Mouse (Mus musculus): ENCODE measurements around the gene Parp11. TPM values are rescaled to one million over a fixed set of nuclear protein-coding genes. Genes with fewer than 3 reads are reported as not detected.
"Not testable (repeated sequence)": the region's sequence is repeated elsewhere in the genome, so short reads cannot be mapped to it uniquely, and the experiment has no call there.

Parp11 gene
- polyA plus RNA-seq, 1 experiment from 2014 or later, result 69.2 TPM

GRCm38 (mm10) chr6:127473961-127474360 lies 27.3 kb downstream of the Parp11 start:
- Histone ChIP-seq H3K4me2 (no peak overlapping the region), H3K27me3 (no peaks in the 10 kb centered on the region), H3K36me3 (replicated peaks) (peaks cover 58% of the 10 kb centered on the region), H3K9me3 (no peaks in the 10 kb centered on the region), H3K27ac (no peak overlapping the region), H3K9ac (no peak overlapping the region), H3K4me1 (peaks cover 9% of the 10 kb centered on the region; the same call in 1 of the 2 replicates), H3K4me3 (replicated peaks) (no peak overlapping the region)
- no peak for ATAC-seq (ENCODE audit: low FRiP score)
- WGBS, result 85% methylated on average over 8 of the region's 8 CpGs

GRCm38 (mm10) chr6:127475231-127475630 lies 28.6 kb downstream of the Parp11 start:
- no peak overlapping the region for H3K4me3 ChIP-seq (replicated peaks)
- H3K9ac ChIP-seq, result no peak overlapping the region
- no peak overlapping the region for H3K4me2 ChIP-seq
- H3K27ac ChIP-seq, result no peak overlapping the region
- 25% methylated on average over 3 of the region's 3 CpGs for WGBS
- H3K4me1 ChIP-seq, result peaks cover 9% of the 10 kb centered on the region; the same call in 1 of the 2 replicates
- no peaks in the 10 kb centered on the region for H3K9me3 ChIP-seq
- peaks cover 56% of the 10 kb centered on the region for H3K36me3 ChIP-seq (replicated peaks)
- H3K27me3 ChIP-seq, result no peaks in the 10 kb centered on the region
- ATAC-seq (ENCODE audit: low FRiP score), result no peak

- Histone ChIP-seq H3K4me2 (no peak overlapping the region), H3K9ac (no peak overlapping the region), H3K27ac (no peak overlapping the region), H3K4me3 (replicated peaks) (no peak overlapping the region), H3K4me1 (peaks cover 16% of the 10 kb centered on the region), H3K9me3 (0 out of 2 replicates have a peak, but pooled peaks cover 3% of the 10 kb centered on the region), H3K27me3 (no peaks in the 10 kb centered on the region), H3K36me3 (replicated peaks) (peaks cover 32% of the 10 kb centered on the region)
- 91% methylated on average over 6 of the region's 6 CpGs for WGBS
- no peak for ATAC-seq (ENCODE audit: low FRiP score)
Observed at GRCm38 (mm10) chr6:127491046-127491445, 44.4 kb downstream of the Parp11 start.

DNA sequence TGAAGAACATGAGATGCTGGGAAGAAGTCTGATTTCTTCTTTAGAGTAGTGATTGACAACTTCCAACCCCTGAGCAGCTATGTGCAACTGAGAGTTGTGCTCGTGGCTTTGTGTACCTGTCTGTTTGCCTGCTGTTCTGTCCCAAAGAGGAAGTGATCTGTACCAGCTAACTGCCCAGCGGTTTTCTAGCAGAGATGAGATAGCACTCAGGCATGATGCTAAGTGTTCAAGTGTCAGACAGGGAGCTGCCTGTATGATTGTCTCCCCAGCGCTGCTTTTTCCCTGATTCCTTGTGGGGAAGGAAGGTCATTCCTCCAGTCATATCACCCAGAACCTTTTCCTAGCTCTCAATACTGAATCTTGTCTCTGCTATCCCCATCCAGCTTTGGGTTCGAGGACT lies 45.9 kb downstream of the Parp11 start:
- no peak overlapping the region for H3K9ac ChIP-seq
- no peak overlapping the region for H3K27ac ChIP-seq
- no peaks in the 10 kb centered on the region for H3K27me3 ChIP-seq
- ATAC-seq (ENCODE audit: low FRiP score), result no peak
- H3K4me1 ChIP-seq, result peaks cover 17% of the 10 kb centered on the region
- no peak overlapping the region for H3K4me3 ChIP-seq (replicated peaks)
- H3K9me3 ChIP-seq, result no peaks in the 10 kb centered on the region
- no peak overlapping the region for H3K4me2 ChIP-seq
- peaks cover 27% of the 10 kb centered on the region for H3K36me3 ChIP-seq (replicated peaks)
- WGBS, result 83% methylated on average over 4 of the region's 4 CpGs

- no peaks in the 10 kb centered on the region for H3K9me3 ChIP-seq
- no peak overlapping the region for H3K4me2 ChIP-seq
- no peak overlapping the region for H3K9ac ChIP-seq
- WGBS, result 66% methylated on average over 13 of the region's 13 CpGs
- peaks cover 22% of the 10 kb centered on the region for H3K36me3 ChIP-seq (replicated peaks)
- peaks cover 17% of the 10 kb centered on the region for H3K4me1 ChIP-seq
- no peak overlapping the region for H3K27ac ChIP-seq
- no peaks in the 10 kb centered on the region for H3K27me3 ChIP-seq
- no peak for ATAC-seq (ENCODE audit: low FRiP score)
- H3K4me3 ChIP-seq (replicated peaks), result no peak overlapping the region
Observed at GRCm38 (mm10) chr6:127493750-127494149, 47.1 kb downstream of the Parp11 start.

DNA sequence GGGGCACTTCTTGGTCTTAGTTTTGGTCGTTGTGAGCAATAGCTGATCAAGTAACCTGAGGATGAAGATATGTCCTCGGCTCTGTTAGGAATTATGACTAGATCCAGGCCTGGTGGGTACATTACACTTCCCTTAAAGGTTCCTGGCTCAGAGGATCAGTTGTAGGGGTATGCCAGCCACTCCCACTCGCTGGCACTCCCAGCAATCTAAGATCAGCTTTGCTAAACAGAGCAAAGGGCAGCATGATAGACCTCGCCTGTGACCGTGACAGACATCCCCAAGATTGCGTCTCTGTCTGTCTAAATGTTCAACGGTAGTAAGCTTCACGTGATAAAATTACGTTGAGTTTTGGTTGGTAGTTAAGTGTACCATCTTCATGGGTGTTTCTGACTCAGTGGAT lies 47.7 kb downstream of the Parp11 start:
- WGBS, result 94% methylated on average over 9 of the region's 9 CpGs
- no peak overlapping the region for H3K4me3 ChIP-seq (replicated peaks)
- H3K27me3 ChIP-seq, result no peaks in the 10 kb centered on the region
- H3K36me3 ChIP-seq (replicated peaks), result peaks cover 22% of the 10 kb centered on the region
- H3K4me2 ChIP-seq, result no peak overlapping the region
- H3K9ac ChIP-seq, result no peak overlapping the region
- H3K4me1 ChIP-seq, result peaks cover 17% of the 10 kb centered on the region
- no peak for ATAC-seq (ENCODE audit: low FRiP score)
- H3K27ac ChIP-seq, result no peak overlapping the region
- no peaks in the 10 kb centered on the region for H3K9me3 ChIP-seq

- 0 out of 2 replicates have a peak, but pooled peaks have one; percentile 27 for ATAC-seq (ENCODE audit: low FRiP score)
- Histone ChIP-seq H3K9ac (no peak overlapping the region; the same call in 1 of the 2 replicates), H3K4me1 (peaks cover 17% of the 10 kb centered on the region), H3K36me3 (replicated peaks) (peaks cover 17% of the 10 kb centered on the region), H3K27me3 (no peaks in the 10 kb centered on the region), H3K27ac (peak overlapping the region; percentile 56), H3K4me2 (0 out of 2 replicates have a peak overlapping the region, but pooled peaks have one; percentile 6), H3K9me3 (no peaks in the 10 kb centered on the region), H3K4me3 (replicated peaks) (no peak overlapping the region)
- WGBS, result 81% methylated on average over 2 of the region's 2 CpGs
Observed at GRCm38 (mm10) chr6:127495251-127495650, 48.6 kb downstream of the Parp11 start.

- 5% methylated on average over 6 of the region's 6 CpGs for WGBS
- no peak overlapping the region for H3K4me3 ChIP-seq (replicated peaks)
- H3K9ac ChIP-seq, result no peak overlapping the region
- H3K4me1 ChIP-seq, result peaks cover 17% of the 10 kb centered on the region
- H3K27ac ChIP-seq, result peak overlapping the region; percentile 56; the same call in 1 of the 2 replicates
- H3K9me3 ChIP-seq, result no peaks in the 10 kb centered on the region
- ATAC-seq (ENCODE audit: low FRiP score), result 0 out of 2 replicates have a peak, but pooled peaks have one; percentile 41
- H3K4me2 ChIP-seq, result no peak overlapping the region
- H3K27me3 ChIP-seq, result no peaks in the 10 kb centered on the region
- H3K36me3 ChIP-seq (replicated peaks), result peaks cover 10% of the 10 kb centered on the region
Observed at GRCm38 (mm10) chr6:127495876-127496275, 49.2 kb downstream of the Parp11 start.

DNA sequence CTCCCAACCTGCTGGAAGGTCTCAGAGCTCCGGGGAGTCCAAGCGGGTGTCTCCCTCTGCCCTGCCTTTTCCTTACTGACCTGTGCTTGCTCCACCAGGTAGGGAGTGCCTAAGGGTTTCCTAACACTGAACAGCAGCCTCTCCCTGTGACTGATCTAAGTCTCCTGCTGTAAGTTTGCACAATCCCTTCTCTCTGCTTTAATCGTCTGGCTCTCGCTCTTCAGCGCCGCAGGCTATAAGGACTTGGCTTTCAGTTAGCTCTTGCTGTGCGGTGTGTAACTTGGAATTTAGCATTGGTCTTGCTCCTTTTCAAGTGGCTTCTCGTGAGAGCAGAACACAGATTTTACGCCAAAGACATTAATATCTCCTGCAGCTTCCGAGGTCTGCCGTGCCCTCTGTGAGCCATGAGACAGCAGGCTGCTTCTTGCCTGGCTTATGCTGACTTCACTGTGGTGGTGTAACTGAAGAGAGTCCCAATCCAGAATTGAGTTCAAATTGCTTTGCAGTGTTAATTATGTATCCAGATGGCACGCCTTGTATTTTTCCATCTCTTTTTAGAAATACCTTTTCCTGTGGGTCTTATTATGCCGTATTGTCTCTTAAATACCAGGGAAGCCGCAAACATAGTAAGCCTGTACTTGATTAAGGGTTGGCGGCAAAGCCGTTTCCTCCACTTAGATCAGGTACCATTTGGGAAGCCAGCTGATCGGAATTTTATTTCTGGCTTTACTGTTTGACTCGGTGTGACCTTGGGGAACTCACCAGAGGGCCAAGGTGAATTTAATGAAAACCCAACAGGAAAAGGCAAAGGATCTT lies 50.4 kb downstream of the Parp11 start:
- H3K4me3 ChIP-seq (replicated peaks), result no peak overlapping the region
- H3K27ac ChIP-seq, result no peak overlapping the region
- no peaks in the 10 kb centered on the region; the same call in 1 of the 2 replicates for H3K36me3 ChIP-seq (replicated peaks)
- peaks cover 17% of the 10 kb centered on the region for H3K4me1 ChIP-seq
- no peak overlapping the region for H3K9ac ChIP-seq
- WGBS, result 77% methylated on average over 18 of the region's 18 CpGs
- ATAC-seq (ENCODE audit: low FRiP score), result no peak
- no peaks in the 10 kb centered on the region for H3K27me3 ChIP-seq
- H3K9me3 ChIP-seq, result no peaks in the 10 kb centered on the region
- H3K4me2 ChIP-seq, result no peak overlapping the region

DNA sequence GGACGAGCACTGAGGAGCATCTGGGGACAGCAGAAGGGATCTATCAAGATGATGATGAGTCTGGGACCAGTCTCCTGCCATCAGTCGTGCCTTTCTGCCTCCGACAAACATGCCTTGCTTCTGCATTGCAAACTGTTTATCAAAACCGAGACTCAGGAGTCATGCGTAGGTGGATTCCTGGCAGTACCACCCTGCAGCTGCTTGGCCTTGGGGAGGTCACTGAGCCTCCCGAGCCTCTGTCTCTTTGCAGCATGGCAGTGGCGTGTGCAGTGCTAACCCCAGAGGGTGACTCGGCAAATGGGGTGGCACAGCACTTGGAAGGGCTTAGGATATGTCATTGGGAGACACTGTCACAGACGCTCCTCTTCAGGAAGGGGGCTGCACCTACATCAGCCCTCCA lies 53.5 kb downstream of the Parp11 start:
- no peak overlapping the region for H3K27ac ChIP-seq
- no peak overlapping the region for H3K9ac ChIP-seq
- H3K27me3 ChIP-seq, result no peaks in the 10 kb centered on the region
- H3K4me1 ChIP-seq, result peaks cover 9% of the 10 kb centered on the region
- no peaks in the 10 kb centered on the region for H3K36me3 ChIP-seq (replicated peaks)
- 83% methylated on average over 9 of the region's 9 CpGs for WGBS
- H3K9me3 ChIP-seq, result no peaks in the 10 kb centered on the region
- no peak overlapping the region for H3K4me3 ChIP-seq (replicated peaks)
- ATAC-seq (ENCODE audit: low FRiP score), result no peak
- no peak overlapping the region for H3K4me2 ChIP-seq

- Histone ChIP-seq H3K27me3 (no peaks in the 10 kb centered on the region), H3K27ac (no peak overlapping the region), H3K4me1 (peaks cover 3% of the 10 kb centered on the region), H3K4me3 (replicated peaks) (no peak overlapping the region), H3K36me3 (replicated peaks) (no peaks in the 10 kb centered on the region), H3K9ac (no peak overlapping the region), H3K9me3 (no peaks in the 10 kb centered on the region), H3K4me2 (no peak overlapping the region)
- no peak for ATAC-seq (ENCODE audit: low FRiP score)
- 89% methylated on average over 3 of the region's 3 CpGs for WGBS
Observed at GRCm38 (mm10) chr6:127500806-127501205, 54.2 kb downstream of the Parp11 start.

GRCm38 (mm10) chr6:127502530-127502929 lies 55.9 kb downstream of the Parp11 start:
- no peaks in the 10 kb centered on the region for H3K27me3 ChIP-seq
- no peaks in the 10 kb centered on the region for H3K9me3 ChIP-seq
- H3K36me3 ChIP-seq (replicated peaks), result no peaks in the 10 kb centered on the region
- no peaks in the 10 kb centered on the region for H3K4me1 ChIP-seq
- no peak overlapping the region for H3K9ac ChIP-seq
- WGBS, result 66% methylated on average over 3 of the region's 3 CpGs
- no peak overlapping the region for H3K27ac ChIP-seq
- H3K4me2 ChIP-seq, result no peak overlapping the region
- ATAC-seq (ENCODE audit: low FRiP score), result no peak
- no peak overlapping the region for H3K4me3 ChIP-seq (replicated peaks)

- not testable (repeated sequence) for H3K36me3 ChIP-seq (replicated peaks); H3K4me2 ChIP-seq; H3K27ac ChIP-seq; H3K4me3 ChIP-seq (replicated peaks); H3K9me3 ChIP-seq; H3K4me1 ChIP-seq; H3K27me3 ChIP-seq; H3K9ac ChIP-seq; ATAC-seq (ENCODE audit: low FRiP score)
- WGBS, result 87% methylated on average over 7 of the region's 12 CpGs
Observed at GRCm38 (mm10) chr6:127513776-127514175, 67.1 kb downstream of the Parp11 start.
